Mouse (Mus musculus): ENCODE data around the gene Vmn2r16. TPM values are rescaled to one million over a fixed set of nuclear protein-coding genes. Genes with fewer than 3 reads are reported as not detected.

Vmn2r16 gene
- polyA plus RNA-seq (2012) = not detected in 2 replicates

DNA sequence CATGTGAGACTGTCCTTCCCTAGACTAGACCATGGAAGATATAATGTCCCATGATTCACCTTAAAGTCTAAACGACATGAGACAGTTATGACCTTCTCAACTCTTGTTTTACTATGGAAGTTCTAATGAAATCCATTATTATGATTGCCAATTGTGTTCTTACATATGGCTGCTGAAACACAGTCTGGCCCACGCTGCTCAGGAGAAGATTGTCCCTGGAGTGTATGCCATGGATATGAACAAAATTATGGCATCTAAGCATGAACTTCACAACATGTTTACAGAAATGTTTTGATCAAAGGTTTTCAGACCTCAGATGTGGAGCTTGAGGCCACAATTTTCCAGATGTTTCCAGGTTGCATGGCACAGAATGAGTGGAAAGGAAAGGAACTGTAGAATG, at the start of gene Vmn2r16:
Vmn2r16 (plus strand) TSS at position 301 of the 400 bp plus-strand sequence.
- no peak for TF ChIP-seq GATA1 (IDR thresholded peaks at IDR 0.05; ENCODE audit: low read length)

DNA sequence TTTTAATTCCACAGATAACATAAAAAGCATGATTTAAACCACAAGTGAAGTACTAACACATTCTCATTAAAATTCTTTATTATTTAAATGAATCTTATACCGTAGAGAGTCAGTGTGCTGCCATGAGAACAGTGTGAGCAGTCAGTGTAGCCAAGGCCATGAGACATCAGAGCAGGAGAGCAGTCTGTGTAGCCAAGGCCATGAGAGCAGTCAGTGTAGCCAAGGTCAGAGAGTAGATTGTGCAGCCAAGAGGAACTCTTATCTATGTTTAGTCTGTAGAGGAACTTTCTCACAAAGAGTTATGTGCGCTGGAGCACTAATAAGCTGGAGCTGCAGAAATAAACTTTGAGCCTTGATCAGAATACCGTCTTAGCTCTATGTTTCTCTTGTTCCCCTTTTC, 35.3 kb upstream of the Vmn2r16 start:
- no peak for TF ChIP-seq GATA1 (IDR thresholded peaks at IDR 0.05; ENCODE audit: low read length)

- no peak for TF ChIP-seq GATA1 (IDR thresholded peaks at IDR 0.05; ENCODE audit: low read length)
Observed at GRCm38 (mm10) chr5:109297544-109297943, 32.4 kb upstream of the Vmn2r16 start, which contains the start of gene Vmn2r15. Vmn2r15 (minus strand) TSS chr5:109297644.

DNA sequence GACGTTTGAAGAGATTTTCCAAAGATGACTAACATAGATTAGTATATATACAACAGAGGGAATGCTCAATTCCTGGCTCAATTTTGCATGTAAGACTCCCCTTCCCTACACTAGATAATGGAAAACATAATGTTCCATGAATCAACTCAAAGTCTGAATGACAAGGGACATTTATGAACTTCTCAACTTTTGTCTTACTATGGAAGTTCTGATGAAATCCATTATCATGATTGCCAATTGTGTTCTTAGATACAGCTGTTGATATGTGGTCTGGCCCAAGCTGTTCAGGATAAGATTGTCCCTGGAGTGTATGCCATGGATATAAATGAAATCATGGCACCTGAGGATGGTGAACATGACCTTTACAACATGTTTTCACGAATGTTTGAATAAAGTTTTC, 89.4 kb downstream of the Vmn2r16 start, which contains the start of gene Vmn2r17:
Vmn2r17 (plus strand) TSS at position 301 of the 400 bp plus-strand sequence.
- TF ChIP-seq GATA1 (IDR thresholded peaks at IDR 0.05; ENCODE audit: low read length) = no peak

Other genes with a start within 250 kb of the Vmn2r16 start
- not detected in 2 replicates for gene Vmn2r12, start 232.2 kb upstream of the Vmn2r16 start, polyA plus RNA-seq (2012)
- not detected in 2 replicates for gene Vmn2r13, start 138.0 kb upstream of the Vmn2r16 start, polyA plus RNA-seq (2012)
- gene Vmn2r14, start 105.5 kb upstream of the Vmn2r16 start, polyA plus RNA-seq (2012) = not detected in 2 replicates
- gene Vmn2r15, start 32.5 kb upstream of the Vmn2r16 start, polyA plus RNA-seq (2012) = not detected in 2 replicates
- gene Vmn2r17, start 89.5 kb downstream of the Vmn2r16 start, polyA plus RNA-seq (2012) = not detected in 2 replicates
- 30.6 and 41.9 TPM in 2 replicates for gene Crlf2, start 228.8 kb downstream of the Vmn2r16 start, polyA plus RNA-seq (2012)

All from G1E-ER4 (cell line).